Mouse (Mus musculus) embryonic facial prominence, embryonic 11.5 days (tissue): ENCODE data around the gene Nle1. TPM values are rescaled to one million over a fixed set of nuclear protein-coding genes. Genes with fewer than 3 reads are reported as not detected.
A peak's percentile ranks its signal among the peaks of the same experiment; 100 is the strongest.

Source experiments
- ATAC-seq: fragments of 200-750 bp; cut with Nextera tagmentation; replicated peaks from 2 replicates; pipeline ENCODE4 v1.8.0; 2017; ENCODE audit warnings: low read depth; ENCODE audit not compliant: insufficient number of reproducible peaks, low FRiP score, low TSS enrichment
- DNase-seq: peaks from one replicate; pipeline ENCODE4 v3.0.0-alpha.2; 2015; ENCODE audit warnings: low spot score
- H3K27ac ChIP-seq: fragments of 300-500 bp; sonication (generic); replicated peaks from 2 replicates; pipeline ENCODE4 v1.5.1; 2014; ENCODE audit warnings: mild to moderate bottlenecking, low read depth, low read length, control low read depth
- H3K27me3 ChIP-seq: fragments of 300-500 bp; sonication (generic); 2 replicates; pipeline ENCODE4 v1.6.1; 2014; ENCODE audit warnings: mild to moderate bottlenecking, low read length, moderate library complexity, mixed read lengths; ENCODE audit not compliant: control insufficient read depth, insufficient read depth
- H3K36me3 ChIP-seq: fragments of 300-500 bp; sonication (generic); replicated peaks from 2 replicates; pipeline ENCODE4 v1.6.1; 2014; ENCODE audit warnings: low read depth, mild to moderate bottlenecking, low read length, moderate library complexity, mixed read lengths; ENCODE audit not compliant: control insufficient read depth, insufficient read depth
- H3K4me1 ChIP-seq: fragments of 300-500 bp; sonication (generic); 2 replicates; pipeline ENCODE4 v1.6.1; 2014; ENCODE audit warnings: low read length, mixed read lengths; ENCODE audit not compliant: control insufficient read depth, insufficient read depth
- H3K4me2 ChIP-seq: fragments of 300-500 bp; sonication (generic); 2 replicates; pipeline ENCODE4 v1.6.1; 2014; ENCODE audit warnings: low read depth, mild to moderate bottlenecking, control low read depth, low read length, moderate library complexity
- H3K4me3 ChIP-seq: fragments of 300-500 bp; sonication (generic); 2 replicates; pipeline ENCODE4 v1.5.1; 2014; ENCODE audit warnings: low read depth, low read length, control low read depth
- H3K9ac ChIP-seq: fragments of 300-500 bp; sonication (generic); replicated peaks from 2 replicates; pipeline ENCODE4 v1.6.1; 2014; ENCODE audit warnings: mild to moderate bottlenecking, control low read depth, low read length
- H3K9me3 ChIP-seq: fragments of 300-500 bp; sonication (generic); replicated peaks from 2 replicates; pipeline ENCODE4 v1.6.1; 2016; ENCODE audit warnings: mild to moderate bottlenecking, low read length, inconsistent platforms, mixed read lengths; ENCODE audit not compliant: control insufficient read depth
- WGBS: fragments of 180-500 bp; shearing (Covaris S2); extraction: QIAGEN DNeasy Blood & Tissue Kit; methylation state at CpG from one replicate; pipeline ENCODE4 v1.1.7; 2014; 5-methylcytosine and 5-hydroxymethylcytosine counted together
- polyA plus RNA-seq: library from polyadenylated mRNA; unstranded; fragments of >200 nt; fragmentation: Nextera tagmentation; extraction: Ambion mirVana; gene quantifications from 2 replicates; pipeline ENCODE4 v1.2.1, GENCODE M21; 2014

Gene Nle1
- polyA plus RNA-seq, 1 experiment from 2014 or later, result 23.2 TPM

DNA sequence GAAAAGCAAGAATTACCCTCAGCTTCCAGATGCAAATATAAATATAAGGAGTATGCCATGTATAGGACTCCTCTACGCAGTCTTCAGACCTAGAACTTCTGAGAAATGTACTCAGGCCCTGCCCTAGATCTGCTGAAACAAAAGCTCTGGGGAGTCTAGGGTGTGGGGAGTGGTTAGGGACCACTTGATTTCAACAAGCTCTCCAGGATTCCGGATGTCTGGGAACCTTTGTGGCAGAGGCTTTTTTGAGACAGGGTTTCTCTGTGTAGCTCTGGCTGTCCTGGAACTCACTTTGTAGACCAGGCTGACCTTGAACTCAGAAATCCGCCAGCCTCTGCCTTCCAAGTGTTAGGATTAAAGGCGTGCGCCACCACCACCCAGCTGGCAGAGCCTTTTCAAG, 2.4 kb downstream of the Nle1 start:
- DNase-seq (no peak), ATAC-seq (no peak)
- Histone ChIP-seq H3K27ac (no peak overlapping the region), H3K36me3 (no peaks in the 10 kb centered on the region; the same call in 1 of the 2 replicates), H3K4me1 (no peaks in the 10 kb centered on the region), H3K9ac (no peak overlapping the region), H3K27me3 (no peaks in the 10 kb centered on the region), H3K9me3 (no peaks in the 10 kb centered on the region), H3K4me2 (no peak overlapping the region), H3K4me3 (no peak overlapping the region)
- 92% methylated on average over 5 of the region's 5 CpGs for WGBS

DNA sequence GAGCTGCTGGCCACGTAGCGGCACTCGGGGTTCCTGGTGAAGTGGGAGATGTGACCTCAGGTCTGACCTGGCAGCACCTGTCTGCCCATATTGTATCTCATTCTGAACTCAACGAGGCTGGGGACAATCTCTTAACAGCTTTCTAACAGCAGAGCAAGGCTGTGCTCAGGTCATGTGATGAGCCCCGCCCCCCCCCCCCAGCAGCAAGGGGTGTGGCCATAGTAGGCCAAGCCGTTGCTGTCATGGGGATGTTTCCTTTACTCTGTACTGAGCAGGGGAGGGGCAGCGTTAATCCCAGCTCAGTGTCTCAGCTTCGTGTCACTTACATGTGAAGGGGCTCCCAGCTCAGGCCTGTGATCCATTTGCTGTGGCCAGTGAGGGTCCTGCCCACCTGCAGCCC, 3.3 kb downstream of the Nle1 start:
- no peak overlapping the region for H3K9ac ChIP-seq
- no peak for ATAC-seq
- H3K4me2 ChIP-seq, result no peak overlapping the region
- no peaks in the 10 kb centered on the region for H3K27me3 ChIP-seq
- H3K9me3 ChIP-seq, result no peaks in the 10 kb centered on the region
- no peaks in the 10 kb centered on the region; the same call in 1 of the 2 replicates for H3K36me3 ChIP-seq
- H3K4me3 ChIP-seq, result no peak overlapping the region
- H3K27ac ChIP-seq, result no peak overlapping the region
- no peak for DNase-seq
- WGBS, result 69% methylated on average over 8 of the region's 8 CpGs
- H3K4me1 ChIP-seq, result no peaks in the 10 kb centered on the region

DNA sequence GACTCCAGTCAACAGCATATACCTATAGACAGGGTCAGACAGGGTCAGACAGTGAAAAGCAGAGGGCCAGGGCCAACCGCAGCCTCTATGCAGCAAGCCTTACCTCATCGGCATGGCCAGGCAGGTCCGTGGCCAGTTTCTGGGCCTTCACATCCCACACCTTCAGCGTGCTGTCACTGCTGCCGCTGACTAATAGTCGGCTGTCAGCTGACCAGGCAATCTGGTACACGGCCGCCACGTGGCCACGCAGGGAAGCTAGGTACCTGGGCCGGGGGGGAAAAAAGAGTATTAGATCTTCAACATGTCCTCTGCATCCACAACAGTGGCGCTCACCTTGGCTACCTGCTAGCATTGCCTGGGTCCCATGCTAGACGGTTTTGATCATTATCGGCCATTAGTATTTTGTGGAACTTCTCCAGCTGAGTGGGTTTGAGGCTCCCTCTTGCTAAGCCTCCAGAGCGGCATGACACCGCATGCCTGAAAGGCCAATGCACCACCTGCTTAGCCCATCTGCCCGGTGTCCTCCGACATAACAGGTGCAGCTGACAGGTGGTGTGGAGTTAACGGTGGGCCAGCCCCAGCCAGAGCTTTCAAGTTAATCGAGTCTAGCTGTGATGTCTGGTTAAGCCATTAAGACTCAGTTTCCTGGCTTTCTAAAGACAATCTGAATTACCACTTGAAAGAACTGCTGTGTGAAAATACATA, 6.5 kb downstream of the Nle1 start:
- H3K27me3 ChIP-seq, result no peaks in the 10 kb centered on the region
- DNase-seq (no peak), ATAC-seq (no peak)
- no peak overlapping the region for H3K4me2 ChIP-seq
- H3K4me1 ChIP-seq, result no peaks in the 10 kb centered on the region
- H3K4me3 ChIP-seq, result no peak overlapping the region
- no peaks in the 10 kb centered on the region; the same call in none of the 2 replicates for H3K36me3 ChIP-seq
- H3K9me3 ChIP-seq, result no peaks in the 10 kb centered on the region
- no peak overlapping the region for H3K9ac ChIP-seq
- WGBS, result 93% methylated on average over 20 of the region's 20 CpGs
- no peak overlapping the region for H3K27ac ChIP-seq

DNA sequence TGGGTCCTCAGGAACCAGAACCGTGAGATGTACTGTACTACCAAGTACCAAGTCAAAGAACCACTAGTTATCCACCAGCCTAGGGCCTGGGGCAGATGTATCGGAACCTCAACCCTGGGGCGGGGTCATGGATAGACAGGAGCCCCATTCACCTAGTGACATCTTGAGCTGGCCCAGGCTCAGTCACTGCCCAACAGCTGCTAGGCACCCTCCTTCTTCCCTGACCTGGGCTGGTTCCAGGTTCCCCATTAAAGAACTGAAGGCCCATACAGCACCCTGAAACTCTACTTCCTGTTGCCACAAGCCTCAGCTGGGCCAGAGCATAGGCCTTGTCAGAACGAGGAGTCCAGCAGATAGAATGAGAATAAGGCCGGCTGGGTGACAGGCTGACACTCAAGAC, 8.5 kb downstream of the Nle1 start:
- H3K27me3 ChIP-seq, result no peaks in the 10 kb centered on the region
- no peaks in the 10 kb centered on the region for H3K9me3 ChIP-seq
- H3K4me2 ChIP-seq, result no peak overlapping the region
- WGBS, result 92% methylated on average over 5 of the region's 5 CpGs
- no peak overlapping the region for H3K27ac ChIP-seq
- ATAC-seq (no peak), DNase-seq (no peak)
- H3K36me3 ChIP-seq, result no peaks in the 10 kb centered on the region; the same call in none of the 2 replicates
- no peak overlapping the region for H3K9ac ChIP-seq
- no peaks in the 10 kb centered on the region for H3K4me1 ChIP-seq
- no peak overlapping the region for H3K4me3 ChIP-seq

DNA sequence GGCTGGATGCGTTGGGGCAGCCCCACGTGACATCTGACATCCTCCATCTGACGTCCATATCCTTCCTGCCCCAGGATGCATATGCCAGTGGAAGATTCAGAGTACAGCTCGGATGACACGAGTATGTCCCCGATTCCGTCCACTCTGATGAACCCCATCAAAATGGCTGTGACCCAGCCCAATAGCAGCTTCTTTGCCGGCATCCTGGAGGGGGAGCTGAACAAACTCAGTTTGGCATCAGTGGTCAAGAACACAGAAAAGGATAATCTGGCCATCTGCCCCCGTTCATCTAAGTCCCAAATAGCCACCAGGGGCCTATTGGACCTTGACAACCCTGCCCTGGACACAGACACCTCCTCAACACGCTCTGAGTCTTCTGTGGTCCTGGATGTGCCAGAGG, 10.7 kb downstream of the Nle1 start:
- no peak for DNase-seq
- Histone ChIP-seq H3K4me3 (no peak overlapping the region), H3K4me2 (no peak overlapping the region), H3K27ac (no peak overlapping the region), H3K4me1 (no peaks in the 10 kb centered on the region), H3K9me3 (no peaks in the 10 kb centered on the region), H3K9ac (no peak overlapping the region), H3K36me3 (no peaks in the 10 kb centered on the region; the same call in 1 of the 2 replicates), H3K27me3 (no peaks in the 10 kb centered on the region)
- WGBS, result 93% methylated on average over 10 of the region's 10 CpGs
- no peak for ATAC-seq

DNA sequence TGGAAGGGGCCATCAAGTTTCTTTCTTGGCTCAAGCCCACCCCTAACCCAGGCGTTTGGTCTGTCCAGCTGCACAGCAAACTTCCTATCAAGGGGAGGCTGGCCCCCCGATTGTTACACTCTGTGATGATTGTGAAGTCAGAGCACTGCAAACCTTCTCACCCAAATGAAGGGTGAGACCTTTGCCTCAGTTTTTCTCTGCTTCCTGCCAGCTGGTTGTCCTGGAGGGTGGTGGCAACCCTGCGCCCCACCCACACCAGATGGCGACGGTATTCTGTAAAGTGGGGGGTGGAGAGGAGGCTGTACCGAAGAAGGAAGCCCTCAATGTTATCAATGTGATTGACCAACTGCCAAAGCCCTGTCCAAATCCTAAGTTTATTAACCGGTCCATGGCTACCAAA, 16.3 kb downstream of the Nle1 start, which contains the start of gene Fndc8:
Gene Fndc8 (plus strand): TSS at position 189 of the 400 bp plus-strand sequence.
- no peak within 1 kb of the TSS for H3K4me2 ChIP-seq
- H3K36me3 ChIP-seq, result no peaks in the 10 kb centered on the region
- H3K9me3 ChIP-seq, result no peaks in the 10 kb centered on the region
- H3K9ac ChIP-seq, result no peak within 1 kb of the TSS
- DNase-seq (no peak), ATAC-seq (no peak)
- no peaks in the 10 kb centered on the region for H3K27me3 ChIP-seq
- H3K4me3 ChIP-seq, result no peak within 1 kb of the TSS
- no peaks in the 10 kb centered on the region for H3K4me1 ChIP-seq
- 57% methylated on average over 7 of the region's 7 CpGs for WGBS
- H3K27ac ChIP-seq, result no peak within 1 kb of the TSS

DNA sequence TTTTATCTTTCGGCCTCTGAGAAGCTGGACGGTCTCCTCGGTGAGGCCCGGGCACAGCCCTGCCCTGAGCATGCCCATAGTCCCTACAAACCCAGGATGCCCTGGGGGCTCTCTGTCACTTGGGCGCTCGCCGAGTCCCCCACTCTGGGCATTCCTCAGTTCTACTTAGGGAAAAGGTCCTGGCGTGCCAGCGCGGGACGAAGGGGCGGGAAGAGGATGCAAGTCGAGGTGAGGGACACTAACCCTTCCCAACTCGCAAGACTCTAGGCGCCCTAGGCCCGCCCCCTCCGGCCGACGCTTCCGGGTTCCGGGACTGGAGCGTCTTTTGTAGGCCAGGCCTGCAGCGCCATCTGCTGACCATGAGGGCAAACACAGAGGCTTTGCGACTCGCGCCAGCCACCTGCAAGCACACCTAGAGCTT, 17.9 kb downstream of the Nle1 start, which contains the start of gene Rad51d:
Gene Rad51d (minus strand): TSS at position 273 of the 421 bp plus-strand sequence.
- Histone ChIP-seq H3K36me3 (no peaks in the 10 kb centered on the region), H3K27me3 (no peaks in the 10 kb centered on the region), H3K9me3 (no peaks in the 10 kb centered on the region), H3K9ac (peak within 1 kb of the TSS; percentile 74), H3K4me3 (peak within 1 kb of the TSS; percentile 56), H3K4me2 (peak within 1 kb of the TSS; percentile 63), H3K27ac (no peak within 1 kb of the TSS), H3K4me1 (no peaks in the 10 kb centered on the region)
- ATAC-seq, result peak; percentile 91
- peak; percentile 96 for DNase-seq
- WGBS, result under 1% methylated on average over 26 of the region's 26 CpGs

DNA sequence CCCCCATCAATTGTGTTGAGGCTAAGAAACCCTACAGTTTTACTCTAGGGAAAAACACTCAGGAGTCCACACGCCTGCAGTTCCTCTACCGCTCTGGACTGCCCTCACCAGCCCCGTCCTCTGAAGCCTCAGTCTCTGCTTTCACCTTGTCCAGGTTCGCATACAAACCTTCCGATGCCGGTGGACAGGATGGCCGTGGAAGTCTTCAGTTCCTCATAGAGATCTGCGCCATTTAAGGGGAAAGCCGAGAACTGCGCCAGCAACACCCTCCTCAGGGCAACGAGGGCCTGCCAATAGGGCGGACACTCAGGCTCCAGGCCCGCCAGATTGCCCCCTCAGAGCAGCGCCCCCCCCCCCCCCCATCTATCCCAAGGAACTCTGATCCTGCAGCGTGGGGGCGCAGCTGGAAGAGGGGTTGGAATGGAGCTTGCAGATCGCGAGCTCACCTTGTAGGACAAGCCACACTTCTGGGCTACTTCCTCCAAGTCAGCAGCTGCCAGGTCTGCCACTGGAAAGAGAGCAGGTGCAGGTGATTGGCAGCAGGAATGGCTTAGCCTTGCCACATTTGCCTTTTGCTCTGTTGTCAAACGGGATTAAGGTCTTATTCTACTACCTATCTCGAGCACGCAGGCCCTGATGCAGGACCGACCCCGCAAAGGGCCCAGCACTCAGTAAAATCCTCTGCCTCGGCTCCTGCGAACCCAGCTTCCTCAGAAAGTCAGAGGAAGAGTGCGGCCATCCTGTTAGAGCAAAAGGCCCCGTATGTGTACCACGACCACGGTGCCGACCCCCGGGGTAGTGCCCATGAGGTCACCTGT, 18.5 kb downstream of the Nle1 start:
- 9% methylated on average over 30 of the region's 31 CpGs for WGBS
- H3K4me1 ChIP-seq, result no peaks in the 10 kb centered on the region
- ATAC-seq, result peak; percentile 57
- peak overlapping the region; percentile 74 for H3K9ac ChIP-seq
- H3K27me3 ChIP-seq, result no peaks in the 10 kb centered on the region
- H3K4me2 ChIP-seq, result peak overlapping the region; percentile 63
- no peaks in the 10 kb centered on the region for H3K9me3 ChIP-seq
- H3K4me3 ChIP-seq, result peak overlapping the region; percentile 56
- no peak overlapping the region for H3K27ac ChIP-seq
- DNase-seq, result peak; percentile 15
- H3K36me3 ChIP-seq, result no peaks in the 10 kb centered on the region
